Mouse (Mus musculus) gastrocnemius, adult 2 months (tissue): Measurements from ENCODE around the gene Gm28553. TPM values are rescaled to one million over a fixed set of nuclear protein-coding genes. Genes with fewer than 3 reads are reported as not detected.
"Not testable (repeated sequence)": the region's sequence is repeated elsewhere in the genome, so short reads cannot be mapped to it uniquely, and the experiment has no call there.

Source experiments
- DNase-seq: peaks from one replicate; pipeline ENCODE4 v3.0.0; 2022
- H3K27ac ChIP-seq: fragments of 200-600 bp; 2 replicates; pipeline ENCODE4 v1.8.1; 2022; ENCODE audit warnings: mild to moderate bottlenecking
- H3K4me3 ChIP-seq: fragments of 200-600 bp; 2 replicates; pipeline ENCODE4 v1.8.1; 2022; ENCODE audit warnings: mild to moderate bottlenecking, moderate library complexity
- intact Hi-C: fragments of 180-260 bp; cut with DNase I; formaldehyde crosslinking; loops from one replicate; pipeline ENCODE4 v1.15.1; 2025
- long read RNA-seq, 2 experiments: library from polyadenylated mRNA; stranded (forward); transcript quantifications; one replicate each; pipeline ENCODE4 v2.0.0; 2021
- total RNA-seq, 2 experiments: library from RNA; stranded (reverse); gene quantifications; 2 replicates each; pipeline ENCODE4 v1.2.3; 2021

Gm28553 gene
- not detected for total RNA-seq
- long read RNA-seq, experiment 1, result 0 reads
- long read RNA-seq, experiment 2, result 0 reads

GRCm38 (mm10) chrY:48856197-48856596 lies at the start of gene Gm28553:
Gene Gm28553, plus strand, starts transcription at chrY:48856497.
- DNase-seq, intact Hi-C loops, H3K4me3 ChIP-seq, H3K27ac ChIP-seq: not testable (repeated sequence)
